Mouse (Mus musculus) ZHBTc4 (cell line): ENCODE data around the gene Cpne2.

Experiments used
- DNase-seq: peaks from one replicate; pipeline ENCODE4 v3.0.0-alpha.2; 2011; ENCODE audit warnings: low read depth, low spot score

The Cpne2 gene

DNA sequence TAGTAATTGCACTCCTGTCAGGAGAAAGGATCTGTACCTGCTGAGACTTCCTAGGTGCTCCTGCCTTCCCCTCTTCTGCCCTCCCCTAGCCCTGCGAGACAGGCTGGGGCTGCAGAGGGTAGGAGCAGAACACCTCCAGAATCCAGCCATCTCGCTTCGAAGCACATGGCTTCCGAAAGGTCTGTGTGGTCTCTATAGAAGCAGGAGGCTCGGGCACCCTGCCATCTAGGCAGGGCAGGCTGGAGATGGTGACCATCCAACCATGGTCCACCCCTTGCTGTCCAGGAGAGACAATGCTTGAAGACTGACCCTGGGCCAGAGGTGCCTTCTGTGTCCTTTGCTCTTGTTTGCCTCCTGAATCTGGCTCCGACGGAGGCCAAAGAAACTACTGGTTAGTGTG is 2.8 kb downstream of the Cpne2 start:
- no peak for DNase-seq

DNA sequence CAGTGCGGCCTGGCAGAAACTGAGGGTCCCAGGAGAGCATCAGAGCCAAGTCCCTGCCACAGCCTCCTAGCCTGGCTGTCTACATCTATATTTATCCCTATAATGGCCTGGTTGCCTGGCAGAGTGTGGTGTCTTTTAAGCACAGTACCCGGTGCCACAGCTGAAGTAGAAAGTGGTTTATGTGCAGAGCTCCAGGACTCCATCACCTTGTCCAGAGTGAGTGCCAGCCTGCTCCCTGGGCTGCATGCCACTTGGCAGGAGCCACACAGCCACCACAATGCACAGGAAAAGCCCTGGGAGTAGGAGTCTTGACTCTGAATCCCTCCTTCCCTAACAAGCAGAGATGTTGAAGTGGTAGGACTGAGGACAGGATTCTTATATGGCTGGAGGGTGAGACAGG is 4.7 kb downstream of the Cpne2 start:
- DNase-seq, result no peak

DNA sequence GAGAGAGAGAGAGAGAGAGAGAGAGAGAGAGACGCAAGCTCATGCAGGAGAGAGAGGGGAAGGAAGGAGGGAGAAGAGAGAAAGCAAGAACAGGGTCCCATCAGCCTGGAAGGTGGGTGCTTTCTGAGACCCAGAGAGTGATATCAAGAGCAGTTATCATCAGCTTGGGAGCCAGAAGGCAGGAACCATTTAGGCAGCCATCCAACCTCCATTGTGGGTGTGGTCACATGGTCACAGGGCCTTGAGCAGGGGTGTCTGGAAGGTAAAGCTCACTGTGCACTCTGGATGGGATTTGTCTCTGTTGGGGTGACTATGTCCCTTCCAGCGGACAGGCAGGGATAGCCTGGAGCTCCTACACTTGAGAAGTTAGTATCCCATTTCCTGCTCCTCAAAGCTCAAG is 7.2 kb downstream of the Cpne2 start:
- no peak for DNase-seq

DNA sequence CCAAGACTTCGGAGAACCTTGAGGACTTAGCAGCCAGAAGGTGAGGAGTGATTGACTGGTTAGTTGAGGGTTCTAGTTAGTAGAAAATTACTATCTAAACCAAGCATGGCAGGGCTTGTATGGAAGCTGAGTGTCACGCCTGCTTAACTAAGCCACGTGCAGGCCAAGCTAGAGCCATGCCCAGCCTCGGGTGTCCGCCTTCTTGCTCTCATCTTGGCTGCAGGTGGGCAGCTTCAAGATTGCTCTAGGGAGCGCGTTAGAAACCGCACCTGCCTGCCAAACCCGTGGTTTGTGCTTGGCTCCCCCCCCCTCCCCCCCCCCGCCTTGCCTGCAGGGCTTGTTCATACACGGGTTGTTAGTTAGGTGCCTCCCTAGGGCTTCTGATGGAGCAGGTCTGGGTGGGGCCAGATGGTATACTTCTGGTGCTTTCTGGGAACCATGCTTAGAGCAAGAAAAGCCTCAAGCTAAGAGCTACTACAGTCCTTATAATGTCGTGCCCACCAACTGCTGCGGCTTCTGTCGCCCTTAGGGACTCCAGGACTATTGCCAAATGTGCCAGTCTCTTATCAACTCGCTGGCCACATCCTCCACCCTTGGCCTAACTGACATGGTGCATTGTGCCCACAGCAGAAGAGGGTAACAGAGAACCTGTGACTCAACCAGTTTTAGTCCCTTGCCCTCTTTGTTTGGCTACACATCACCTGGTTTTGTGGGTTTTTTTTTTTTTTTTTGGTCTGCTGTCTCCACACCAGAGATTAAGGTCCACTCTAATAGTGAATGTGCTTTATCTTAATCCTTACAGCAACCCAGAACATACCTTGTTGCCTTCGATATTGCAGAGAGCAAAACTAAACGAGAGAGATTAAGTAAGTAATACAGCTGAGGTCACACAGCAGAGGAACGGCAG is 8.4 kb downstream of the Cpne2 start:
- DNase-seq, result no peak

DNA sequence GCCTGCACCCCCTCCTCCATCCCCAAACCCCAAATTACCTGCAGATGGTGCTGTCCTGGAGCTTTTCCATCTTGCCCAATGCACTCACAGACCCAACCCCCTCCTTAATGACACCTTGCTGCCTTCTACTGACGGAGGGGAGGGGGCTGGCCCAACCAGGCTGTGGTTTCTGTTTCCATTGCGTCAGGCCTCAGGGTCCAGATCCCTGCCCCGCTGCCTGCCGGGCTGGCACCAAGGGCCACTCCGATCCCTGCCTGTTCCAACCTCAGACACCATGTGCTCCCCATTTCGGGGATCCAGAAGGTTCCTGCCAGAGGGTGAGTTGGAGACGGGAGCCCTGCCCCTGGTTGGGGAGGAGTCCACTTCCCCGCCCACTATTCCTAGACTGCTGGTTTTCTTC is 11.2 kb downstream of the Cpne2 start:
- DNase-seq, result no peak

DNA sequence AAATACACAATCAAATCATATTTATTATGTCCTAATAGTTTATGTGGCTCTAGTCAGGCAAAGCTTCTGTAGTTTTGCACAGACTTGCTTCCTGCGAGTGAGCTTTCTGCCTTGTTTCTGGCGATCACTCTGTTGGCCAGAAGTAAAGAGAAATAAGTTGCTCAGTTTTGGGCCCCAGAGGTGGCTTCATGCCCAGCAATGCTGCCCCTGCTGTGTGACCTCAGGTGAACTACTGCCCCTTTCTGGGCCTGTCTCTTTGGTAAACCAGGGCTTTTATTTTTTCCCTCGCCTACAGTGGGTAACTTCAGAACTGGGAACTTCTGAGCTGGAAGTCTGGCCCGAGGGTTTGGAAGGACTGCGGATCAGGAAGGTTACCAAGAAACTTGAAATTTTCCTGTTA is 16.3 kb downstream of the Cpne2 start:
- DNase-seq, result no peak

DNA sequence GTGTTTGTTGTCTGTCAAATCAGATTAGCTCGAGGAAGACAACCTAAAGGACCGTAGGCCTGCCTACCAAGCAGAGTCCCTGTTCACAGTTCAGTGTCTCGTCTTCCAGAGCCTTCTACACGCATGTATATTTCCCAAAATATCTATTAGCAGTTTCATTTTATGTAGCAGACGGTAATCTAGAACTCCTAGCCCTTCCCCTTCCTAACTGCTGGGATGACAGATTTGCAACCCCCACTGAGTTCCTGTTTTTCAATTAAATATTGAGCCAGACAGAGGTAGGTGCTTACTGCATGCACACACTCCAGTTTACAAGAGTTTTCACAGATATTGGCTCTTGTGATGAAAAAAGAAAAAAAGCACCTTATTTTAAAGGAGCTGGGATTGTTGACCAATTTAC is 16.7 kb downstream of the Cpne2 start:
- DNase-seq, result no peak

DNA sequence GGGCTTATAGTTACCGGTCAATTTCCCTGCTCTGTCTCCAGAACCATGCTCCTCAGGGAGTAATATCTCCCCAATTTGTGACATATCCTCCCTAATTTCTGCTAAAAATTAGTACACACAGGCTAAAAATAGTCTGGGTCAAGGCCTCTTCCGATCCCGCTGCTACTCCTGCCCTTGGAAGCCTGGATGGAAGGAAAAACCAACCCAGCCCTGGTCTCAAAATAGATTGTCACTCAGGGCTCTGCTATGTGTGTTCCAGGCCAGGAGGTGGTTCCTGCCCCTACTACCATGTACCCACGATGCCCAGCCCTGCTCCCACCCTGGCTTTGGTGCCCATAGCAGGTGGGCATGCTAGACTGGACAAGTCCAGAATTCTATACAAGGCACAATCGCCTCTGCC is 17.2 kb downstream of the Cpne2 start:
- DNase-seq, result no peak

DNA sequence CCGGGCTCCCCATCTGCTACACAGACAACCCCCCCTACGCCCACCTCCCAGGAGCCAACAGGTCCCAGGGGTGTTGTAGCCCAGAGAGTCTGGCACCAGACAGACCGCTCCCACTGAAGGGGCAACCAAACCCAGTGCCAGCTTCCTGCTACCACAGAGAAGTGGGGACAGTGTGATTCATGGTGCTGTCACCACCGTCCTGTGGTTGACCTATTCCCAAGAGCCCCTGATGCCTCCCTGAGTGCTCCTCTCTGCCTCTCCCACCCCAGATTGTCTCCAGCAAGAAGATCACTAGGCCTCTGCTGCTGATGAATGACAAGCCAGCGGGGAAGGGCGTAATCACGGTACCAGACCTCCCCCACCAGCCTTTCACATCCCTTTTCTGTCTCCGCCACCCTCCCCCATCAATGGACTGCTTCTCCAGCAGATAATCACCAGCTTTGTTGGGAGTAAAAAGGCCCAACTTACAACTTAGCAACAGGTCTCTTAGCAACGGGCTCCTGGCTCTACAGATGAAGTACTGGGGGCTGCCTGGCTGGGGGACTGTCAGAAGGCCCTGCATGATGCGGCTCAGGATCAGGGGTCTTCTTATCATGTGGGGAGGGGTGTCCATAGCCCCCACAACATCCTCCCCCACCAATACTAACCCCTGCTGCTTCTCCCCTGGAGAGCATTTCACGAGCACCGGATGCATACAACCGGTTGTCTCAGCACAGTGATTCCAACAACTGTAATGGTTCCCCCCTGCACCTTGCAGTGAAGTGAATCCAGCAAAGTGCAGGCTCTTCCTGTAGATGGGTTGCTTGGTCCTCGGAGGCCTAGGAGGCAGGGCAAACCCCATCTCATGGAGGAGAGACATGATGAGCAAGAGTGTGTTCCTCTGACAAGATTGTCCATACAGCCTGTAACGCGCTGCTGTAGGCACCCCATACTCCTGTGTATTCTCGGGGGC is 19.0 kb downstream of the Cpne2 start:
- DNase-seq, result peak; percentile 59

DNA sequence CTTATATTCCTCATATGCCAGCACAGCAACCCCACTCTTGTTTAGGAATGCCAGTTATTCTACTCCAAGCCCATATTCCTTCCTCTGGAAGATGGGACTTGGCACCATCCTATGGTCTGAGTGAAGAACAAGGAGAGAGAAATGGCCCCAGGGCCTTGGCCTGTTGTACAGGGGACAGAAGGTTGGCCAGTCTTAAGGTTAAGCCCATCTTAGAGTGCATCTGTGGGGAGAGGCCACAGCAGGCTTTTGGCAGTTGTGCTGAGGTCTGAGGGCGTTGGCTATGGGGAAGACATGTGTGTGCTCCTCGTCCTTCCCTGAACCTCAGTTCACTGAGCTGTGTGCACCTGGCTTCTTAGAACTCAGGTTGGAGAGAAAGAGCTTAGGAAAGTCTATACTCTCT is 19.9 kb downstream of the Cpne2 start:
- no peak for DNase-seq

DNA sequence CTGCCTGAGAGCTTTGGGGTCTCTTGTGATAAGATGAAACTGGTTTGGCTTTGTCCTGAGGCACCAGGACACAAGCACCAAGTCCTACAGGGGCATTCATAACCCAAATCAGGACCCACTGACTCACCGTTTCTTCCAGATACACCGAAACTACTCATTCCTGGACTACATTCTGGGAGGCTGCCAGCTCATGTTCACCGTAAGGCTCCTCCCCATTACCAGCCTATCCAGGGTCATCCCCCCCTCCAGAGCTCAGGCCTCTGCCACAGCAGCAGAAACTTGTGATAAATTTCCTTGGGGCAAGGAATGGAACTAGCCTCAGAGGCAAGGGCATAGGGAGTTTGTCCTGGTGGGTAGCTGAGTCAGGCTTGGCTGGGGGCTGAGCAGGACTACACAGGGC is 24.5 kb downstream of the Cpne2 start:
- no peak for DNase-seq

DNA sequence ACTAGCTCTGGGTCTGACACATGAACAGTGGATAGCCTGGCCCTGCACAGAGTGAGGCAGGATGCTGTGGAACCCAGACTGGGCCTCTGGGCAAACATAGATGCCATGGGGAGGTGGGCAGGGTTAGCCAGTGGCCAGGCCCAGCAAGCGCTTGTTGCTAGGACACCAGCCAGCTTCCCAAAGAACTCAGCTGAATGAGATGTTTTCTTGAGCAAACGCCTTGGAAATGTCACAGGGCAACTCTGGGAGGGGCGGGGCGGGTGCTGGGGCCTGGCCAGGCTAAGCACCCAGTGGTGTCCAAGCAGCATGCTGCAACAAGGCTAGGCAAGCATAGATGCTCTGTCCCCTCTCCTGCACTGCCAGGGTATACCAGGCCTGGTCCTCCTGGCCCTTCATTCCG is 28.5 kb downstream of the Cpne2 start:
- no peak for DNase-seq

DNA sequence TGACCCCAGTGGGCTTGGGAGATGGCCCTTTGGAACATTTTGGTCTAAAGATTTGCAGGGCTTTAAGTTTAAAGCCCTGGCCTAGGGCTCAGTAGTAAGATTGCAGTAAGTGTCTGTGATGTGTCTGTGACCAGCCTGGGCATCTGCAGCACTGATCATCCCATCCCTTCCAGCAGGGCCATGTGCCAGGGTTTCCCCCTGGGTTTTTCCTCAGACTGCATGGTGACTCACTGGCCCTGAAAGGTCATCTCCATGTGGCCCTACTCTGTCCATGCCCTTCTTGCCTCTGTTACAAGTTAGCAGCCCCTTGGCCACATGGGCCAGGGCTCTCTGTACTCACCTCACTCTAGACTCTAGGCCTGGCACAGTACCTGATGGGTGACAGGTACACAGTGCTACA is 31.6 kb downstream of the Cpne2 start:
- DNase-seq, result no peak

DNA sequence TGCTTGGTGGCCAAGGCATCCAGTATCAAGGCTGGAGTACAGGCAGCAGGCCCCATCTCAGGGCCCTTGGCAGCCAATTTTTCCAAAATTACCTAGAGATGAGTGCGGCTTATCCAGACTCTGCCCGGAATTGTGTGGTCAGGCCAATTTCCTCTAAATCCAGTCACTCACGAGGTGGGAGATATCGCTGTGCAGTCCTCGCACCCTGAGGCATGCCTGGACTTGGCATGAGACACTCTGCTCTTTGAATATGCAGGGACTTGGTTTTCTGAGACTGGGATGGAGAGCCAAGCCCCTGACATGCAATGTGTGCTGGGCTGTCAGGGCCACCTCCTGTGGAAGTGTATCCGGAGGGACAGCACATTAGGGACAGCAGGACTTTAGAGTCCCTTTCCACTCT is 33.2 kb downstream of the Cpne2 start:
- DNase-seq, result no peak

DNA sequence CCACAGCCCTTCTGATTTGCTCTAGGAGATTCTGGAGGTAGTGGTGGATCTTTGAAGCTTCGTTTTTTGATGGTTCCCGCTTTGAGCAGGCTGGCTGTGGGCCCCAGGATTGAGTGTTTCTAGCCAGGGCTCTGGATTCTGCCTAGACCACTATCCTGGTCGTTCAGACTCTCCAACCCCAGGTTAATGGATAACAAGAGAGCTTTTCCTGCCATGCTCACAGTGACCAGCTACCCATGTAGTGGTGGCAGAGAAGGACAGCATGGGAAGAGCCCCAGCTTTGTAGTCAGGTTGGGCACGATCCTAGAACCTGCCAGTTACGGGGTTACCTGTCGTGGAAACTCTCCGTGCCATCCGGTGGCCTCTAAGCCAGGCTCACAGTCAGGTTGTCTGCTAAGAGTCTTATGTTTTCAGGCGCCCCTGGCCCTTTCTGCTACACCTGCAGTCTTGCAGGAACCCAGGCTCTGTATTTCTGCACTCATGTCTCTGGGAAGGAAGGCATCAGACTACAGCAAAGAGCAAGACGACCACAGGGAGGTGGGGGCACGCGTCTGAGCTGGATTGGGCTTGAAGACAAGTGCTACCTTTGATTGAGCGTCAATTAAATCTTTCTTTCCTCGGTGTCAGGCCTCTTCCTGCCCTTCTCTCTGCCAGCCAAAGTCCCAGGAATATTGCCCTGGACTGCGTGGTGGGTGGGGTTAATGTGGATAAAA is 33.8 kb downstream of the Cpne2 start:
- no peak for DNase-seq

DNA sequence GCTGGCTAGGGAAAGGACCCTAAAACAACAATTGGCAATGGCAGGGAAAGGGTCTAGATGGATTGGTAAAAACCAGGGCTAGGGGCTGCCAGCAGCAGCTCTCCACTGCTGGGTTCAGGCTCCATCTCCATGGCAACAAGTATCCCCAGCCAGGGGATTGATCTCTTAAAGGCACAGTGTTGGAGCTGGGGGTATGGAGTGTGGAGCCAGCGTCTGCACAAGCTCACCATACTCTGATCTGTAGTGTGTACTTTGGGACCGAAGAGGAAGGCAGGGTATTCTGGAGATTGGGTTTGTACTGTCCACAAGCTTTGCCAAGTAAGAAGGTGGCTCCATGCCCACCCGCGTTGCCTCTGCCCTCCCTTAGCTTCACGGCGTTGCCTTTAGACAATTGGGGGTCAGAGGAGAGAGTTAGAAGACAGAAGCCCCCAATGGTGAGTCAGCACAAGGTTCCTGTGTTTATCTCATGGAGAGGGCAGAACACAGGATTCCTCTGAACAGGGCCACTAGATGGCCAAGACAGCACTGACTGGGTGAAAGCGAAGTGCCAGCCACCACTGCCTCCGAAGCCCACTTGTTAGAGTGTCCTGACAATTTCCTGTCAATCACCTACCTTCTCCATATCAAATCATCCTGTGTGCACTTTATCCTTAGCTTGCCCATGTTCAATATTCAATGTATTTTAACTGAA is 34.5 kb downstream of the Cpne2 start:
- DNase-seq, result no peak

DNA sequence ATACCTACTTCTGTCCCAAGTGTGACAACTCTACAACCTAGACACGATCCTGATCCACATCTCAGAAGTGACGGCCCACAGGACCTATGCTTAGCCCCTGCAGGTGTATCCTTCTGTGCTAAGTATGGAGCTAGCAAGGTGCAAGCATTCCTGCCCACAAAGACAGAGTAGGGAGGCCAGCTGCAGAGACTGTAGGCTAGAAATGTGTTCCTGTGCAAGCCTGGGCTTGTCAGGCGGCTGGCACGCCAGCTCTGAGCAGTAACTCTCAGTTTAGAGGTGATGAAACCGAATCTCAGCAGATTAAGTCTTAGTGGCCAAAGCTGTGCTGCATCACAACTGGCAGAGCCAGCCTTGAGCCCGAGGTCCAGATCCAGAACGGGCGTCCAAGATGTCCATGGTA is 35.3 kb downstream of the Cpne2 start:
- DNase-seq, result no peak

DNA sequence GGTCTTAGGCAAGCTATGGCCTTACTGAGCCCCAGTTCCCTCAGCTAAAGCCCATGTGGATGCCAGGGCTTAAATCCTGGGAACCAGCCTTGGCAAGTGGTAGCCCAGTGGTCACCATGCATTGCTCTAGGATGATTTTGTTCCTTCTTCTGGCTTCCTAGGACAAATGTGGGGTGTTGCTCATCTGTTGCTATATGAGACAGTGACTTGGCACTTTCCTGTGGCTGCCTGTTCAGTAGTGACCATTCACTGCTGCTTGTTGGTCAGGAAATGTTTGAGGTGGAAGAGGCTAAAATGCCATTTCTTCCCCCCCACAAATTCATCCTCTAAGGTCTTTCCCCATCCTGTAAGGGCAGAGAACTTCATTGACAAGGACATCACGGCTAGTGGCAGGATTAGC is 36.6 kb downstream of the Cpne2 start:
- DNase-seq, result no peak

DNA sequence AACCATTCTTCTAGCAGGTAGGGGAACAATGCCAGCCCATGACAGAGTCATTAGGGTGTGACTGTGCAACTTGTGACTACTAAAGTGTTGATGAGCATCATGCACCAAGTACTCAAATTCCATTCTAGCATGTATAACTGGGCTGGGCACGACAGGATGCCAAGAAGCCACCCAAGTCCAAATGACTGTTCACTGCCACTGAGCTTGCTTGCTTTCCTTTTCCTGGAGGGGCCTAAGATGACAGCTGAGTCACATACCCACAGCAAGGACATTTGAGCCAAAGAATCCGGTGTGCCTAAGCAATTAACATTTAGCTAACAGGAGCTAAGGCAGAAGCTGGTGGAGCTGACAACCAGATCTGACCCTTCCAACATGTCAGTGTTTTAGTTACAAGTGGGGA is 39.1 kb downstream of the Cpne2 start:
- DNase-seq, result no peak

DNA sequence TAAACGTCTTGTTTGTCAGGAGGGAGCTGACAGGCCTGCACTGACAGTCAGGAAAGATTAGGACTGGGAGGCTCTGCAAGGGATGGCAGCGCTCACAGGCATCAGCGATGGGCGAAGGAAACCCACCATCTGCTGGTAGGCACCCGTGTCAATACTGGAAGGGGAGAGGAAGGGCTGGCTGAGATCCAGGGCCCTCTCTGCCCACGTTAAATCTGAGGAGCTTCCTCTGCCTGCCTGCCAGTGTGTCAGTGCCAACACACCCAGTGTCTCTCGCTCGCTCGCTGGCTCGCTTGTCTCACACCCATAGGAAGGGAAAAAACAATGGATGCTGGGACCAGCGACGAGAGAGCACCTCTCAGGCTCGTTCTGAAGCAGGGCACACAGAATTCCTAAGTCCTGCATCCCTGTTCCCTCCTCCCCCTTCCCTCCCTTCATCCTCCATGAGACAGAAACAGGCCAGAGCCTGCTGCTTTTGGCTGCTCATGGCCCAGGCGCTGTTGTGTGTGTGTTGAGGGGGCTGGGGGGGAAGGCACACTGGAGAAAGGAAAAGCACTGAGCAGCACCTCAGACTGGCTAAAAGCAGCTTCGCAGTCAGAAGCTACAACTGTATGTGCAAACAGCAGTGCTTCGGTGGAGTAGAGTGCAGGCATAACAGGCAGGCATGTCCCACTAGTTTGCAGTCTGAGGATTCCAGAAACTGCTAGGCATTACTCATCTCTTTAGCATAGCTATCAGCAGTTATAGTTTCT is 41.5 kb downstream of the Cpne2 start:
- no peak for DNase-seq

DNA sequence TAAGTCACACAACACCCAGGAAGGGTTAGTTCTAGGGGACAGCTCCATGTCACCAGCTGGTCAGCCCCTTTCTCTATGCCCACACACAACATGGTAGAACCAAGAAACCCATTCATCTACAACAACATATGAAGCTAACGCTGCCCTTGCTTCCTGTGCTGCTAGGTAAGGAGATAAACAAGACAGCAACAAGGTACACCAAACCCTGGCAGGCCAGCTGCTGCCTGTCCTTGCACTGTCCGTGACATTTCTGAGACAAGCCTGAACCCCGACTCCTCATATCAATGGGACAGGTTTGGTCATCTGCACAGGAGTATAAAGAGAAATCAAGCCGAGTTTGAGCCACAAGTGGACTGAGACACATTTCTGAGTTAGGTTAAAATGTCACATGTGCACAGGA is 42.4 kb downstream of the Cpne2 start:
- no peak for DNase-seq
